Mouse (Mus musculus): ENCODE measurements around the gene Tmod2. TPM values are rescaled to one million over a fixed set of nuclear protein-coding genes. Genes with fewer than 3 reads are reported as not detected.

Gene Tmod2
- polyA plus RNA-seq, 1 experiment from 2014 or later = 10.0 TPM

DNA sequence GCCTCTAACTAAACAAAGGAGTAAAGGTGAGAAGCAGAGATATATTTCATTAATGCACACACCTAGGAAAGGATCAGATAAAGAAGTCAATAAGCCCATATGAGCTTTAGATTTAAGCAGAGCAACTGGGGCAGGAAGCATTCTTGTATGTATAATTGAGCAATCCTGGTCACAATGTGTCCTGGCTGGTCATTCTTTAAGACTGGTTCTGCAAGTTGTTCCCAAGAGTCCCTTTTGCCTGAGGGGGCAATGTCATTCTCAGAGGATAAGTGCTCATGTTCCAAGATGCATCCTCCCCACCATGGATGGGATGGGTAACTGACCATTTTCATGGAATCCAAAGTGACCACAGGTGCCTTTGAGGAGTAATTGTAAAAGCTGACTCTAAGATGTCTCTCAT lies 50.8 kb downstream of the Tmod2 start:
- Histone ChIP-seq H3K9me3 (ENCODE audit: control insufficient read depth) (no peaks in the 10 kb centered on the region), H3K9ac (ENCODE audit: low read depth, low read length) (no peak overlapping the region), H3K4me1 (replicated peaks; ENCODE audit: control insufficient read depth, insufficient read depth, low read length) (peaks cover 3% of the 10 kb centered on the region; the same call in 1 of the 2 replicates), H3K4me3 (ENCODE audit: low read depth, low read length) (no peak overlapping the region), H3K27ac (ENCODE audit: low read depth, low read length) (no peak overlapping the region), H3K36me3 (ENCODE audit: control insufficient read depth, insufficient read depth) (no peaks in the 10 kb centered on the region), H3K4me2 (replicated peaks; ENCODE audit: low read depth) (no peak overlapping the region), H3K27me3 (replicated peaks; ENCODE audit: control insufficient read depth, insufficient read depth, low read length) (peaks cover 7% of the 10 kb centered on the region)
- no peak for ATAC-seq
- no peak for TF ChIP-seq CTCF (IDR thresholded peaks at IDR 0.05; ENCODE audit: low read depth)

DNA sequence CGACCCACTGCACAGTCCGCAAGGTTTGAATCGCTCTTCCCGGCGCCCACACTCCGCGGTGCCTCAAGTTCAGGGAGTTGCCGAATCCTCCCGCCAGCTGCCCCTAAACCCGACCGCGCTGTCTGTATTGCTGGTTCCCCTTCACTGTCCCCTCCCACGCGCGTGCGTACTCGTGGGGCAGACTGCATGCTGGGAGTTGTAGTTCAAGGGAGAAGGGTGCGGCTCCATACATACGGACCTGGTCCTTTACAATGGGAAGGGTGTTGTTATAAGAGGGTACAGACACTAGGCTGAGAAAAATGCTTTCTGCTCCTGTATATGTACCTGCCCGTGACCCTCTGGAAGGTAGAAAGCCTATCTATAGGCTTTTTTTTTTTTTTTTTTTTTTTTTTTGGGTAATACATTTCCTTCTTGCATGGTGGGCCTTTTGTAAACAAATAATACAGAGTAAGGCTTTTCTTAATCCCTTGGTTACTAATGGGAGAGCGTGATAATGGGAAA lies 51.6 kb downstream of the Tmod2 start, which contains the start of gene Tmod3:
Gene Tmod3 (minus strand): TSS at position 146 of the 501 bp plus-strand sequence.
- WGBS = 2% methylated on average over 21 of the region's 21 CpGs
- peak; percentile 92 for ATAC-seq
- peaks cover 3% of the 10 kb centered on the region; the same call in 1 of the 2 replicates for H3K4me1 ChIP-seq (replicated peaks; ENCODE audit: control insufficient read depth, insufficient read depth, low read length)
- H3K4me2 ChIP-seq (replicated peaks; ENCODE audit: low read depth) = peak within 1 kb of the TSS; percentile 83
- no peaks in the 10 kb centered on the region for H3K9me3 ChIP-seq (ENCODE audit: control insufficient read depth)
- H3K36me3 ChIP-seq (ENCODE audit: control insufficient read depth, insufficient read depth) = no peaks in the 10 kb centered on the region
- H3K27me3 ChIP-seq (replicated peaks; ENCODE audit: control insufficient read depth, insufficient read depth, low read length) = peaks cover 7% of the 10 kb centered on the region
- no peak for TF ChIP-seq CTCF (IDR thresholded peaks at IDR 0.05; ENCODE audit: low read depth)
- H3K27ac ChIP-seq (ENCODE audit: low read depth, low read length) = peak within 1 kb of the TSS; percentile 94
- H3K4me3 ChIP-seq (ENCODE audit: low read depth, low read length) = peak within 1 kb of the TSS; percentile 88
- H3K9ac ChIP-seq (ENCODE audit: low read depth, low read length) = peak within 1 kb of the TSS; percentile 83

- under 1% methylated on average over 47 of the region's 47 CpGs for WGBS
- H3K9ac ChIP-seq (ENCODE audit: low read depth, low read length) = peak overlapping the region; percentile 83
- no peaks in the 10 kb centered on the region for H3K9me3 ChIP-seq (ENCODE audit: control insufficient read depth)
- TF ChIP-seq CTCF (IDR thresholded peaks at IDR 0.05; ENCODE audit: low read depth) = 0 out of 2 replicates have a peak, but pooled peaks have one; percentile 17
- no peaks in the 10 kb centered on the region for H3K36me3 ChIP-seq (ENCODE audit: control insufficient read depth, insufficient read depth)
- peak; percentile 90 for ATAC-seq
- peaks cover 3% of the 10 kb centered on the region; the same call in 1 of the 2 replicates for H3K4me1 ChIP-seq (replicated peaks; ENCODE audit: control insufficient read depth, insufficient read depth, low read length)
- peak overlapping the region; percentile 88 for H3K4me3 ChIP-seq (ENCODE audit: low read depth, low read length)
- H3K27ac ChIP-seq (ENCODE audit: low read depth, low read length) = peak overlapping the region; percentile 94
- peak overlapping the region; percentile 83 for H3K4me2 ChIP-seq (replicated peaks; ENCODE audit: low read depth)
- H3K27me3 ChIP-seq (replicated peaks; ENCODE audit: control insufficient read depth, insufficient read depth, low read length) = peaks cover 5% of the 10 kb centered on the region
Measured at GRCm38 (mm10) chr9:75558812-75559511, 52.2 kb downstream of the Tmod2 start.

DNA sequence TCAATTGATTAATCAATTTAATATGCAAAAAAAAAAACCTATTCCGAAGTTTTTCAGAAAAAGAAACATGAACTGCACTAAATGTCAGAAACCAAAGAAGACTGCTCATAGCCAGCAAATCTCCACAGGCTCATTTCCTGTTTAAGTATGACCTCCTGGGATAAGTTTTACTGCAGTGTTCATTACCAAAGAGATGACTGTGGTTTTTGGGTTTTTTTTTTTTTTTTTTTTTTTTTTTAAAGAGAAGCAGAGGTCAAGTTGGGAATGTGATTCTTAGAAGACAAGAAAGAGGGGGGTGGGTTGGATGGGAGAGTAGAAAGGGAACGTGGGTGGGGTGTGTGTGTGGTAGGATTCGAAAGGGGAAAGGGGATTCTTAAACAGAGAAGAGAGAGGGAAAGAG lies 52.8 kb downstream of the Tmod2 start:
- 18% methylated on average over 3 of the region's 3 CpGs for WGBS
- TF ChIP-seq CTCF (IDR thresholded peaks at IDR 0.05; ENCODE audit: low read depth) = no peak
- Histone ChIP-seq H3K4me3 (ENCODE audit: low read depth, low read length) (peak overlapping the region; percentile 88), H3K4me2 (replicated peaks; ENCODE audit: low read depth) (peak overlapping the region; percentile 83), H3K27ac (ENCODE audit: low read depth, low read length) (no peak overlapping the region), H3K27me3 (replicated peaks; ENCODE audit: control insufficient read depth, insufficient read depth, low read length) (peaks cover 3% of the 10 kb centered on the region), H3K9ac (ENCODE audit: low read depth, low read length) (peak overlapping the region; percentile 83; the same call in 1 of the 2 replicates), H3K9me3 (ENCODE audit: control insufficient read depth) (no peaks in the 10 kb centered on the region), H3K4me1 (replicated peaks; ENCODE audit: control insufficient read depth, insufficient read depth, low read length) (peaks cover 3% of the 10 kb centered on the region; the same call in 1 of the 2 replicates), H3K36me3 (ENCODE audit: control insufficient read depth, insufficient read depth) (no peaks in the 10 kb centered on the region)
- no peak for ATAC-seq

DNA sequence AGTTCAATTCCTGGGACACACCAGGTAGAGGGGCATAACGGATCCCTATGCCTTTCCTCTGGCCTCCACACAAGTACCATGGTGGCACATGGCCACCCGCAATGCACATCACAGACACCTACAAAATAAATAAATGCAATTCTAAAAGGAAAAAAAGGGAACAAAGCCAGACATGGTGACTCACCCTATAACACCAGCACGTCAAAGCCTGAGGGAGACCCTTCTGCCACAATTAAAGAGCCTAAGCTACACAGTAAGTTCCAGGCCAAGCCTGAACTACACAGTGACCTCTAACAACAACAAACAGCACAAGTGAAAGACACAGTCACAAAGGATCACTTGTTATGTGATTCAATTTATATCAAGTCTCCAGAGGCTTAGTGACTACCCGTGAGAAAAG lies 57.4 kb downstream of the Tmod2 start:
- 0 out of 2 replicates have a peak, but pooled peaks have one; percentile 33 for ATAC-seq
- no peak overlapping the region for H3K4me2 ChIP-seq (replicated peaks; ENCODE audit: low read depth)
- H3K36me3 ChIP-seq (ENCODE audit: control insufficient read depth, insufficient read depth) = no peaks in the 10 kb centered on the region
- no peak overlapping the region for H3K27ac ChIP-seq (ENCODE audit: low read depth, low read length)
- no peaks in the 10 kb centered on the region for H3K27me3 ChIP-seq (replicated peaks; ENCODE audit: control insufficient read depth, insufficient read depth, low read length)
- no peak for TF ChIP-seq CTCF (IDR thresholded peaks at IDR 0.05; ENCODE audit: low read depth)
- no peak overlapping the region for H3K9ac ChIP-seq (ENCODE audit: low read depth, low read length)
- no peaks in the 10 kb centered on the region; the same call in 1 of the 2 replicates for H3K9me3 ChIP-seq (ENCODE audit: control insufficient read depth)
- WGBS = 72% methylated on average over 4 of the region's 4 CpGs
- peaks cover 3% of the 10 kb centered on the region; the same call in 1 of the 2 replicates for H3K4me1 ChIP-seq (replicated peaks; ENCODE audit: control insufficient read depth, insufficient read depth, low read length)
- no peak overlapping the region for H3K4me3 ChIP-seq (ENCODE audit: low read depth, low read length)

GRCm38 (mm10) chr9:75551342-75551741 lies 59.8 kb downstream of the Tmod2 start:
- WGBS = 57% methylated on average over 5 of the region's 5 CpGs
- Histone ChIP-seq H3K27ac (ENCODE audit: low read depth, low read length) (no peak overlapping the region), H3K27me3 (replicated peaks; ENCODE audit: control insufficient read depth, insufficient read depth, low read length) (no peaks in the 10 kb centered on the region), H3K4me2 (replicated peaks; ENCODE audit: low read depth) (no peak overlapping the region), H3K9me3 (ENCODE audit: control insufficient read depth) (no peaks in the 10 kb centered on the region; the same call in 1 of the 2 replicates), H3K4me3 (ENCODE audit: low read depth, low read length) (no peak overlapping the region), H3K9ac (ENCODE audit: low read depth, low read length) (no peak overlapping the region), H3K4me1 (replicated peaks; ENCODE audit: control insufficient read depth, insufficient read depth, low read length) (no peaks in the 10 kb centered on the region), H3K36me3 (ENCODE audit: control insufficient read depth, insufficient read depth) (no peaks in the 10 kb centered on the region)
- 0 out of 2 replicates have a peak, but pooled peaks have one; percentile 20 for TF ChIP-seq CTCF (IDR thresholded peaks at IDR 0.05; ENCODE audit: low read depth)
- ATAC-seq = no peak
